Mouse (Mus musculus) liver, embryonic 15.5 days (tissue): ENCODE results near the gene Lonp2. TPM values are rescaled to one million over a fixed set of nuclear protein-coding genes. Genes with fewer than 3 reads are reported as not detected.

Experiments used
- ATAC-seq: fragments of 200-750 bp; cut with Nextera tagmentation; 2 replicates; pipeline ENCODE4 v1.8.0; 2017; ENCODE audit warnings: moderate number of reproducible peaks, mild to moderate bottlenecking, moderate library complexity; ENCODE audit not compliant: insufficient read depth
- H3K27ac ChIP-seq: fragments of 300-500 bp; sonication (generic); replicated peaks from 2 replicates; pipeline ENCODE4 v1.5.1; 2015; ENCODE audit warnings: mild to moderate bottlenecking, inconsistent platforms
- H3K27me3 ChIP-seq: fragments of 300-500 bp; sonication (generic); 2 replicates; pipeline ENCODE4 v1.6.1; 2015; ENCODE audit warnings: mild to moderate bottlenecking, inconsistent platforms
- H3K36me3 ChIP-seq: fragments of 300-500 bp; sonication (generic); replicated peaks from 2 replicates; pipeline ENCODE4 v1.6.1; 2015; ENCODE audit warnings: moderate library complexity, mild to moderate bottlenecking, inconsistent platforms
- H3K4me1 ChIP-seq: fragments of 300-500 bp; sonication (generic); replicated peaks from 2 replicates; pipeline ENCODE4 v1.6.1; 2015; ENCODE audit warnings: inconsistent platforms
- H3K4me2 ChIP-seq: fragments of 300-500 bp; sonication (generic); 2 replicates; pipeline ENCODE4 v1.6.1; 2015; ENCODE audit warnings: moderate library complexity, mild to moderate bottlenecking, inconsistent platforms
- H3K4me3 ChIP-seq: fragments of 300-500 bp; sonication (generic); replicated peaks from 2 replicates; pipeline ENCODE4 v1.5.1; 2015; ENCODE audit warnings: mild to moderate bottlenecking, inconsistent platforms
- H3K9ac ChIP-seq: fragments of 300-500 bp; sonication (generic); 2 replicates; pipeline ENCODE4 v1.6.1; 2015; ENCODE audit warnings: moderate library complexity, mild to moderate bottlenecking, inconsistent platforms
- H3K9me3 ChIP-seq: fragments of 300-500 bp; sonication (generic); replicated peaks from 2 replicates; pipeline ENCODE4 v1.6.1; 2016; ENCODE audit warnings: inconsistent platforms
- WGBS: fragments of 180-500 bp; shearing (Covaris S2); methylation state at CpG from one replicate; pipeline ENCODE4 v1.1.7; 2015; ENCODE audit warnings: mixed read lengths; ENCODE audit not compliant: insufficient replicate concordance; 5-methylcytosine and 5-hydroxymethylcytosine counted together
- polyA plus RNA-seq: library from polyadenylated mRNA; unstranded; fragments of >200 nt; fragmentation: Nextera tagmentation; extraction: Ambion mirVana; gene quantifications from 2 replicates; pipeline ENCODE4 v1.2.1, GENCODE M21; 2015

The Lonp2 gene
- polyA plus RNA-seq, 1 experiment from 2014 or later: 36.5 TPM

GRCm38 (mm10) chr8:86624915-86625314 is 1.1 kb downstream of the Lonp2 start:
- ATAC-seq: no peak
- H3K27ac ChIP-seq: peak overlapping the region; percentile 16; the same call in 1 of the 2 replicates
- peaks cover 34% of the 10 kb centered on the region for H3K4me1 ChIP-seq
- H3K27me3 ChIP-seq: no peaks in the 10 kb centered on the region
- H3K36me3 ChIP-seq: no peaks in the 10 kb centered on the region
- H3K4me3 ChIP-seq: peak overlapping the region; percentile 86
- no peaks in the 10 kb centered on the region for H3K9me3 ChIP-seq
- H3K9ac ChIP-seq: peak overlapping the region; percentile 78; the same call in 1 of the 2 replicates
- WGBS: 25% methylated on average over 7 of the region's 7 CpGs
- H3K4me2 ChIP-seq: peak overlapping the region; percentile 95

GRCm38 (mm10) chr8:86630212-86630611 is 6.4 kb downstream of the Lonp2 start:
- Histone ChIP-seq H3K4me1 (peaks cover 27% of the 10 kb centered on the region), H3K9ac (no peak overlapping the region), H3K36me3 (peaks cover 24% of the 10 kb centered on the region), H3K4me3 (no peak overlapping the region), H3K9me3 (no peaks in the 10 kb centered on the region), H3K4me2 (no peak overlapping the region), H3K27ac (no peak overlapping the region), H3K27me3 (no peaks in the 10 kb centered on the region)
- ATAC-seq: no peak
- 53% methylated on average over 5 of the region's 5 CpGs for WGBS

GRCm38 (mm10) chr8:86631395-86631794 is 7.6 kb downstream of the Lonp2 start:
- H3K4me3 ChIP-seq: no peak overlapping the region
- H3K36me3 ChIP-seq: peaks cover 34% of the 10 kb centered on the region
- ATAC-seq: no peak
- H3K27ac ChIP-seq: no peak overlapping the region
- no peaks in the 10 kb centered on the region for H3K9me3 ChIP-seq
- peaks cover 18% of the 10 kb centered on the region for H3K4me1 ChIP-seq
- WGBS: 63% methylated on average over 4 of the region's 4 CpGs
- H3K4me2 ChIP-seq: no peak overlapping the region
- H3K27me3 ChIP-seq: no peaks in the 10 kb centered on the region
- H3K9ac ChIP-seq: no peak overlapping the region

GRCm38 (mm10) chr8:86637826-86638225 is 14.0 kb downstream of the Lonp2 start:
- H3K36me3 ChIP-seq: peaks cover 82% of the 10 kb centered on the region
- no peak overlapping the region for H3K4me2 ChIP-seq
- no peak overlapping the region for H3K4me3 ChIP-seq
- H3K27me3 ChIP-seq: no peaks in the 10 kb centered on the region
- 84% methylated on average over 4 of the region's 4 CpGs for WGBS
- H3K9ac ChIP-seq: no peak overlapping the region
- H3K9me3 ChIP-seq: no peaks in the 10 kb centered on the region
- no peak for ATAC-seq
- H3K4me1 ChIP-seq: no peaks in the 10 kb centered on the region
- no peak overlapping the region for H3K27ac ChIP-seq

GRCm38 (mm10) chr8:86638981-86639380 is 15.1 kb downstream of the Lonp2 start:
- 70% methylated on average over 4 of the region's 4 CpGs for WGBS
- no peak for ATAC-seq

GRCm38 (mm10) chr8:86642682-86643081 is 18.8 kb downstream of the Lonp2 start:
- peaks cover 49% of the 10 kb centered on the region for H3K36me3 ChIP-seq
- H3K9me3 ChIP-seq: no peaks in the 10 kb centered on the region
- H3K9ac ChIP-seq: no peak overlapping the region
- H3K27ac ChIP-seq: no peak overlapping the region
- H3K4me2 ChIP-seq: no peak overlapping the region
- H3K27me3 ChIP-seq: no peaks in the 10 kb centered on the region
- no peak overlapping the region for H3K4me3 ChIP-seq
- no peak for ATAC-seq
- no peaks in the 10 kb centered on the region for H3K4me1 ChIP-seq
- WGBS: 70% methylated on average over 3 of the region's 3 CpGs

More at GRCm38 (mm10) chr8:86638981-86639380, 15.1 kb downstream of the Lonp2 start:
- H3K36me3 ChIP-seq: peaks cover 76% of the 10 kb centered on the region
- no peak overlapping the region for H3K4me2 ChIP-seq
- no peaks in the 10 kb centered on the region for H3K9me3 ChIP-seq
- no peak overlapping the region for H3K4me3 ChIP-seq
- no peak overlapping the region for H3K9ac ChIP-seq
- H3K27ac ChIP-seq: no peak overlapping the region
- no peaks in the 10 kb centered on the region for H3K4me1 ChIP-seq
- H3K27me3 ChIP-seq: no peaks in the 10 kb centered on the region

- Histone ChIP-seq H3K4me3 (no peak overlapping the region), H3K4me2 (no peak overlapping the region), H3K27me3 (no peaks in the 10 kb centered on the region), H3K27ac (no peak overlapping the region), H3K4me1 (no peaks in the 10 kb centered on the region), H3K36me3 (peaks cover 40% of the 10 kb centered on the region), H3K9ac (no peak overlapping the region), H3K9me3 (no peaks in the 10 kb centered on the region)
- WGBS: 82% methylated on average over 4 of the region's 4 CpGs
- ATAC-seq: no peak
These were observed 20.8 kb downstream of the Lonp2 start for GRCm38 (mm10) chr8:86644661-86645060.

- WGBS: 74% methylated on average over 3 of the region's 3 CpGs
- H3K4me3 ChIP-seq: no peak overlapping the region
- no peak overlapping the region for H3K4me2 ChIP-seq
- no peaks in the 10 kb centered on the region for H3K9me3 ChIP-seq
- no peak for ATAC-seq
- H3K27ac ChIP-seq: no peak overlapping the region
- H3K27me3 ChIP-seq: no peaks in the 10 kb centered on the region
- peaks cover 25% of the 10 kb centered on the region for H3K36me3 ChIP-seq
- no peak overlapping the region for H3K9ac ChIP-seq
- H3K4me1 ChIP-seq: no peaks in the 10 kb centered on the region
These were observed 23.9 kb downstream of the Lonp2 start for GRCm38 (mm10) chr8:86647771-86648170.

GRCm38 (mm10) chr8:86651416-86651815 is 27.6 kb downstream of the Lonp2 start:
- Histone ChIP-seq H3K27me3 (no peaks in the 10 kb centered on the region), H3K9me3 (no peaks in the 10 kb centered on the region), H3K27ac (no peak overlapping the region), H3K4me3 (no peak overlapping the region), H3K4me1 (no peaks in the 10 kb centered on the region), H3K9ac (no peak overlapping the region), H3K4me2 (no peak overlapping the region), H3K36me3 (peaks cover 35% of the 10 kb centered on the region)
- 69% methylated on average over 5 of the region's 5 CpGs for WGBS
- no peak for ATAC-seq

GRCm38 (mm10) chr8:86652546-86652945 is 28.7 kb downstream of the Lonp2 start:
- H3K4me2 ChIP-seq: no peak overlapping the region
- no peak overlapping the region for H3K27ac ChIP-seq
- no peak for ATAC-seq
- H3K4me1 ChIP-seq: no peaks in the 10 kb centered on the region
- no peak overlapping the region for H3K9ac ChIP-seq
- no peaks in the 10 kb centered on the region for H3K27me3 ChIP-seq
- no peak overlapping the region for H3K4me3 ChIP-seq
- peaks cover 35% of the 10 kb centered on the region for H3K36me3 ChIP-seq
- H3K9me3 ChIP-seq: no peaks in the 10 kb centered on the region
- 73% methylated on average over 2 of the region's 2 CpGs for WGBS

GRCm38 (mm10) chr8:86654578-86654977 is 30.7 kb downstream of the Lonp2 start:
- no peaks in the 10 kb centered on the region for H3K4me1 ChIP-seq
- H3K27me3 ChIP-seq: no peaks in the 10 kb centered on the region
- peaks cover 32% of the 10 kb centered on the region for H3K36me3 ChIP-seq
- H3K9me3 ChIP-seq: no peaks in the 10 kb centered on the region
- no peak overlapping the region for H3K27ac ChIP-seq
- no peak overlapping the region for H3K9ac ChIP-seq
- WGBS: 76% methylated on average over 1 of the region's 1 CpGs
- no peak overlapping the region for H3K4me3 ChIP-seq
- no peak overlapping the region for H3K4me2 ChIP-seq
- ATAC-seq: no peak

GRCm38 (mm10) chr8:86668750-86669149 is 44.9 kb downstream of the Lonp2 start:
- Histone ChIP-seq H3K4me3 (no peak overlapping the region), H3K9ac (no peak overlapping the region), H3K4me1 (no peaks in the 10 kb centered on the region), H3K9me3 (no peaks in the 10 kb centered on the region), H3K4me2 (no peak overlapping the region), H3K36me3 (peaks cover 47% of the 10 kb centered on the region), H3K27ac (no peak overlapping the region), H3K27me3 (no peaks in the 10 kb centered on the region)
- no peak for ATAC-seq
